Mouse (Mus musculus): ENCODE measurements around the gene Fgd3.
A peak's percentile ranks its signal among the peaks of the same experiment; 100 is the strongest.

DNA sequence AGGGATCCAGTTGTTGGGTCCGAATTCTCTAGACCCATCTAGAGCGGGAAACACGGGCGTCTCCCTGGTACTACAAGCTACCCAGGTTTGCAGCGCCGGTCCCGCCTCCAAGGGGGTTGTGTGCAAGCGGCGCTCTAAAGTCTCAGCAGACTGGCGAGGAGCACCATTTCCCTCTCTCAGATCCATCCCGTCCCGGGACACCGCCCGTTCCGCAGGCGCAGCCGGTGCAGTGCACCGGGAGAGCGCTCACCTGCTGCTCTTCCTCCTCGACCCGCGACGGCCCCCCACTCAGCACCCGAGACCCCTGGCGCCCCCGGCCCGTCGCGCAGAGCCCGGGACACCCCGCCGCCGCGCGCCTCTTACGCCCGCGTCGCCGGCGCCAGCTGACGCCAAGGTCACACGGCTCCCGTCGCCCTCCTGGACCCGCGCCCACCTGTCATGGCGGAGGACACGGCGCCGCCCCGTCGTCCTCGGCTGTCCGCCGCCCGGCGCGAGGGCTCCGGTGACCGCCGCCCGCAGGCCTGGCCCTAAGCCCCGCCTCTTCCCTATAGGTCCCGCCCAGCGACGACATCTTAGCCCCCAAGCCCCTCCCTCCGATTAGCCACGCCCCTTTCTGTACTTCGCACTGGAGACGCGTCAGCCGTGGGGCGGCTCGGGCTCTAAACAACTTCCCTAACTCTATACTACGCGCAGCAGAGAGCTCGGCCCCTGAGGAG lies 104.4 kb downstream of the Fgd3 start, which contains the start of gene Card19:
- TF ChIP-seq CTCF (conservative IDR thresholded peaks at IDR 0.05 in 1 of 2, IDR thresholded peaks at IDR 0.05 in 1 of 2; ENCODE audit: low read depth in 2 of 2, low read length in 2 of 2): no peak
- peak; percentile 66; the same call in 1 of the 2 replicates for TF ChIP-seq POLR2A (IDR thresholded peaks at IDR 0.05; ENCODE audit: low read depth, low read length)
- TF ChIP-seq TBP (conservative IDR thresholded peaks at IDR 0.05; ENCODE audit: low read depth, low read length): 0 out of 2 replicates have a peak, but pooled peaks have one; percentile 20
- TF ChIP-seq CHD1 (IDR thresholded peaks at IDR 0.05; ENCODE audit: low read depth, low read length): no peak
